Mouse (Mus musculus) brain, embryonic 14.5 days (tissue): ENCODE measurements at regions not wholly inside any gene's neighbourhood (a gene's known extent, or its start where the extent isn't known, plus 50 kb on each side); places are given as distances from the start of the nearest gene placed in this dataset.

Source experiments
- CTCF ChIP-seq: fragments of 200-500 bp; IDR thresholded peaks from 2 replicates; pipeline ENCODE4 v1.5.1; 2012; ENCODE audit warnings: inconsistent platforms, mild to moderate bottlenecking, moderate library complexity, borderline replicate concordance; ENCODE audit not compliant: insufficient read depth, insufficient read length; ENCODE audit errors: extremely low read depth
- POLR2A ChIP-seq: fragments of 200-500 bp; IDR thresholded peaks from 2 replicates; pipeline ENCODE4 v1.6.1; 2012; ENCODE audit warnings: mild to moderate bottlenecking, inconsistent platforms, borderline replicate concordance; ENCODE audit not compliant: poor library complexity, insufficient read depth, insufficient read length, severe bottlenecking; ENCODE audit errors: extremely low read depth

GRCm38 (mm10) chr13:5317941-5318856 lies 543.1 kb upstream of the Klf6 start:
- TF ChIP-seq POLR2A (no peak), CTCF (no peak)
